Mouse (Mus musculus) limb, embryonic 11.5 days (tissue): ENCODE measurements at regions not wholly inside any gene's neighbourhood (a gene's known extent, or its start where the extent isn't known, plus 50 kb on each side); places are given as distances from the start of the nearest gene placed in this dataset.

Source experiments
- ATAC-seq: fragments of 200-750 bp; cut with Nextera tagmentation; 2 replicates; pipeline ENCODE4 v1.8.0; 2017; ENCODE audit warnings: low read depth; ENCODE audit not compliant: insufficient number of reproducible peaks, low FRiP score, low TSS enrichment
- DNase-seq: peaks from one replicate; pipeline ENCODE4 v3.0.0-alpha.2; 2015; ENCODE audit warnings: low spot score
- H3K27ac ChIP-seq: fragments of 300-500 bp; sonication (generic); replicated peaks from 2 replicates; pipeline ENCODE4 v1.5.1; 2014; ENCODE audit warnings: low read depth, mild to moderate bottlenecking, low read length
- H3K27me3 ChIP-seq: fragments of 300-500 bp; sonication (generic); 2 replicates; pipeline ENCODE4 v1.6.1; 2014; ENCODE audit warnings: mild to moderate bottlenecking, low read length, mixed read lengths; ENCODE audit not compliant: control insufficient read depth, insufficient read depth
- H3K36me3 ChIP-seq: fragments of 300-500 bp; sonication (generic); 2 replicates; pipeline ENCODE4 v1.6.1; 2014; ENCODE audit warnings: mild to moderate bottlenecking, low read length, moderate library complexity, mixed read lengths; ENCODE audit not compliant: control insufficient read depth, insufficient read depth
- H3K4me1 ChIP-seq: fragments of 300-500 bp; sonication (generic); 2 replicates; pipeline ENCODE4 v1.6.1; 2014; ENCODE audit warnings: low read length, mixed read lengths; ENCODE audit not compliant: control insufficient read depth, insufficient read depth
- H3K4me2 ChIP-seq: fragments of 300-500 bp; sonication (generic); 2 replicates; pipeline ENCODE4 v1.6.1; 2014; ENCODE audit warnings: low read depth, mild to moderate bottlenecking, moderate library complexity; ENCODE audit not compliant: severe bottlenecking
- H3K4me3 ChIP-seq: fragments of 300-500 bp; sonication (generic); 2 replicates; pipeline ENCODE4 v1.5.1; 2014; ENCODE audit warnings: low read depth, low read length
- H3K9ac ChIP-seq: fragments of 300-500 bp; sonication (generic); 2 replicates; pipeline ENCODE4 v1.6.1; 2014; ENCODE audit warnings: mild to moderate bottlenecking, low read length
- H3K9me3 ChIP-seq: fragments of 300-500 bp; sonication (generic); 2 replicates; pipeline ENCODE4 v1.6.1; 2016; ENCODE audit warnings: low read length; ENCODE audit not compliant: control insufficient read depth
- WGBS: fragments of 180-500 bp; shearing (Covaris S2); extraction: QIAGEN DNeasy Blood & Tissue Kit; methylation state at CpG from one replicate; pipeline ENCODE4 v1.1.7; 2014; 5-methylcytosine and 5-hydroxymethylcytosine counted together

- ATAC-seq (no peak), DNase-seq (no peak)
- no peak overlapping the region for H3K9ac ChIP-seq
- no peak overlapping the region for H3K4me3 ChIP-seq
- H3K27ac ChIP-seq: no peak overlapping the region
- no peaks in the 10 kb centered on the region for H3K4me1 ChIP-seq
- H3K9me3 ChIP-seq: no peaks in the 10 kb centered on the region
- H3K27me3 ChIP-seq: no peaks in the 10 kb centered on the region
- no peak overlapping the region for H3K4me2 ChIP-seq
- H3K36me3 ChIP-seq: no peaks in the 10 kb centered on the region
- WGBS: 77% methylated on average over 3 of the region's 3 CpGs
These were observed 195.5 kb upstream of the Il12b start for GRCm38 (mm10) chr11:44204384-44204783.

- Histone ChIP-seq H3K4me1 (no peaks in the 10 kb centered on the region), H3K4me3 (no peak overlapping the region), H3K4me2 (no peak overlapping the region), H3K9ac (no peak overlapping the region), H3K27ac (no peak overlapping the region), H3K36me3 (no peaks in the 10 kb centered on the region), H3K9me3 (no peaks in the 10 kb centered on the region), H3K27me3 (no peaks in the 10 kb centered on the region)
- 92% methylated on average over 4 of the region's 4 CpGs for WGBS
- ATAC-seq (no peak), DNase-seq (no peak)
These were observed 193.0 kb upstream of the Il12b start for GRCm38 (mm10) chr11:44206866-44207265.

- no peaks in the 10 kb centered on the region for H3K36me3 ChIP-seq
- H3K9me3 ChIP-seq: no peaks in the 10 kb centered on the region
- no peak overlapping the region for H3K4me2 ChIP-seq
- H3K4me1 ChIP-seq: no peaks in the 10 kb centered on the region
- H3K27me3 ChIP-seq: no peaks in the 10 kb centered on the region
- DNase-seq: peak; percentile 48
- WGBS: 52% methylated on average over 9 of the region's 9 CpGs
- no peak overlapping the region for H3K4me3 ChIP-seq
- ATAC-seq: no peak
- no peak overlapping the region for H3K27ac ChIP-seq
- H3K9ac ChIP-seq: no peak overlapping the region
These were observed 187.9 kb upstream of the Il12b start for GRCm38 (mm10) chr11:44211871-44212441.

GRCm38 (mm10) chr11:44214095-44214494 lies 185.8 kb upstream of the Il12b start:
- no peaks in the 10 kb centered on the region for H3K4me1 ChIP-seq
- H3K9ac ChIP-seq: no peak overlapping the region
- no peaks in the 10 kb centered on the region for H3K36me3 ChIP-seq
- H3K27me3 ChIP-seq: no peaks in the 10 kb centered on the region
- no peak overlapping the region for H3K4me2 ChIP-seq
- ATAC-seq (no peak), DNase-seq (no peak)
- no peak overlapping the region for H3K27ac ChIP-seq
- no peaks in the 10 kb centered on the region for H3K9me3 ChIP-seq
- no peak overlapping the region for H3K4me3 ChIP-seq

GRCm38 (mm10) chr11:44216346-44216745 lies 183.5 kb upstream of the Il12b start:
- H3K9ac ChIP-seq: no peak overlapping the region
- no peaks in the 10 kb centered on the region for H3K36me3 ChIP-seq

GRCm38 (mm10) chr11:44219971-44220370 lies 179.9 kb upstream of the Il12b start:
- no peak for DNase-seq
- H3K9me3 ChIP-seq: no peaks in the 10 kb centered on the region
- H3K4me3 ChIP-seq: no peak overlapping the region
- no peak overlapping the region for H3K27ac ChIP-seq
- no peaks in the 10 kb centered on the region for H3K36me3 ChIP-seq
- no peak for ATAC-seq
- H3K9ac ChIP-seq: no peak overlapping the region
- H3K4me1 ChIP-seq: no peaks in the 10 kb centered on the region
- H3K27me3 ChIP-seq: no peaks in the 10 kb centered on the region
- H3K4me2 ChIP-seq: no peak overlapping the region
- 66% methylated on average over 3 of the region's 3 CpGs for WGBS

More at GRCm38 (mm10) chr11:44216346-44216745, 183.5 kb upstream of the Il12b start:
- H3K27me3 ChIP-seq: no peaks in the 10 kb centered on the region
- no peak overlapping the region for H3K4me3 ChIP-seq
- DNase-seq: no peak
- 89% methylated on average over 3 of the region's 3 CpGs for WGBS
- H3K4me1 ChIP-seq: no peaks in the 10 kb centered on the region
- H3K4me2 ChIP-seq: no peak overlapping the region
- H3K27ac ChIP-seq: no peak overlapping the region
- ATAC-seq: no peak
- no peaks in the 10 kb centered on the region for H3K9me3 ChIP-seq

- no peaks in the 10 kb centered on the region for H3K4me1 ChIP-seq
- no peaks in the 10 kb centered on the region for H3K27me3 ChIP-seq
- H3K27ac ChIP-seq: no peak overlapping the region
- H3K9ac ChIP-seq: no peak overlapping the region
- no peaks in the 10 kb centered on the region for H3K36me3 ChIP-seq
- ATAC-seq (no peak), DNase-seq (no peak)
- 87% methylated on average over 5 of the region's 5 CpGs for WGBS
- H3K4me2 ChIP-seq: no peak overlapping the region
- H3K4me3 ChIP-seq: no peak overlapping the region
- H3K9me3 ChIP-seq: no peaks in the 10 kb centered on the region
These were observed 169.9 kb upstream of the Il12b start for GRCm38 (mm10) chr11:44229996-44230395.

GRCm38 (mm10) chr11:44235456-44235855 lies 164.4 kb upstream of the Il12b start:
- Histone ChIP-seq H3K27ac (no peak overlapping the region), H3K9me3 (no peaks in the 10 kb centered on the region), H3K4me2 (no peak overlapping the region), H3K4me1 (no peaks in the 10 kb centered on the region), H3K36me3 (no peaks in the 10 kb centered on the region), H3K9ac (no peak overlapping the region), H3K27me3 (no peaks in the 10 kb centered on the region), H3K4me3 (no peak overlapping the region)
- no peak for DNase-seq
- ATAC-seq: no peak

GRCm38 (mm10) chr11:44238051-44238450 lies 161.8 kb upstream of the Il12b start:
- Histone ChIP-seq H3K27ac (no peak overlapping the region), H3K9ac (no peak overlapping the region), H3K36me3 (no peaks in the 10 kb centered on the region), H3K4me3 (no peak overlapping the region), H3K4me1 (no peaks in the 10 kb centered on the region), H3K4me2 (no peak overlapping the region), H3K27me3 (no peaks in the 10 kb centered on the region), H3K9me3 (no peaks in the 10 kb centered on the region)
- ATAC-seq (no peak), DNase-seq (no peak)
- WGBS: 87% methylated on average over 4 of the region's 4 CpGs
